Mouse (Mus musculus) heart, adult 2 months (tissue): ENCODE data around the gene Lrp5. TPM values are rescaled to one million over a fixed set of nuclear protein-coding genes. Genes with fewer than 3 reads are reported as not detected.

ENCODE experiments used
- DNase-seq, 2 experiments: peaks; one replicate each; pipeline ENCODE4 v3.0.0; 2021
- H3K27ac ChIP-seq: fragments of 200-600 bp; 2 replicates; pipeline ENCODE4 v1.8.1; 2022
- H3K27me3 ChIP-seq: fragments of 200-500 bp; 2 replicates; pipeline ENCODE4 v1.6.1; 2012; ENCODE audit warnings: mild to moderate bottlenecking, low read length, inconsistent platforms, mixed read lengths; ENCODE audit not compliant: control insufficient read depth, insufficient read depth
- H3K36me3 ChIP-seq: fragments of 200-500 bp; 2 replicates; pipeline ENCODE4 v1.6.1; 2012; ENCODE audit warnings: low read length, inconsistent platforms; ENCODE audit not compliant: control insufficient read depth, insufficient read depth
- H3K4me1 ChIP-seq: fragments of 200-500 bp; 2 replicates; pipeline ENCODE4 v1.6.1; 2011; ENCODE audit warnings: low read length; ENCODE audit not compliant: control insufficient read depth, insufficient read depth
- H3K4me3 ChIP-seq: fragments of 200-600 bp; 2 replicates; pipeline ENCODE4 v1.8.1; 2022
- H3K79me2 ChIP-seq: fragments of 200-500 bp; replicated peaks from 2 replicates; pipeline ENCODE4 v1.6.1; 2012; ENCODE audit warnings: mild to moderate bottlenecking, inconsistent platforms, low read length, moderate library complexity, mixed read lengths; ENCODE audit not compliant: control insufficient read depth, insufficient read depth
- H3K9ac ChIP-seq: fragments of 200-500 bp; 2 replicates; pipeline ENCODE4 v1.6.1; 2012; ENCODE audit warnings: low read depth, mild to moderate bottlenecking, control low read depth, inconsistent platforms, low read length, mixed read lengths
- CTCF ChIP-seq: fragments of 200-600 bp; IDR thresholded peaks from 2 replicates; pipeline ENCODE4 v1.8.1; 2022; ENCODE audit warnings: antibody characterized with exemption, mild to moderate bottlenecking, moderate library complexity
- EP300 ChIP-seq: fragments of 200-500 bp; IDR thresholded peaks from 2 replicates; pipeline ENCODE4 v1.6.1; 2011; ENCODE audit warnings: low read depth, low read length, control low read depth; ENCODE audit not compliant: insufficient read depth
- POLR2A ChIP-seq: fragments of 200-500 bp; IDR thresholded peaks from 2 replicates; pipeline ENCODE4 v1.6.1; 2011; ENCODE audit warnings: mild to moderate bottlenecking, low read depth, low read length, control low read depth; ENCODE audit not compliant: insufficient read depth
- whole genome bisulfite sequencing: fragments of 180-500 bp; shearing (Covaris S2); methylation state at CpG from one replicate; pipeline ENCODE4 v1.1.7; 2018; 5-methylcytosine and 5-hydroxymethylcytosine counted together
- intact Hi-C: fragments of 180-260 bp; cut with DNase I; formaldehyde crosslinking; loops from one replicate; pipeline ENCODE4 v1.15.1; 2025
- polyA plus RNA-seq: library from polyadenylated mRNA; depleted of rRNA; stranded (reverse); fragments of >200 nt; gene quantifications from 2 replicates; pipeline ENCODE4 v1.2.3, GENCODE M21; 2012
- total RNA-seq, 2 experiments: library from RNA; stranded (reverse); gene quantifications; 2 replicates each; pipeline ENCODE4 v1.2.3; 2021

The Lrp5 gene
- total and polyA plus RNA-seq, 3 experiments: 36.3 to 56.5 (median 52.2) TPM

GRCm38 (mm10) chr19:3684957-3685580, 1.3 kb downstream of the Lrp5 start:
- peaks cover 29% of the 10 kb centered on the region for H3K4me1 ChIP-seq

GRCm38 (mm10) chr19:3684414-3684813, 1.9 kb downstream of the Lrp5 start:
- Histone ChIP-seq H3K9ac (no peak overlapping the region), H3K79me2 (peaks cover 8% of the 10 kb centered on the region), H3K27me3 (no peaks in the 10 kb centered on the region), H3K36me3 (peaks cover 2% of the 10 kb centered on the region; the same call in 1 of the 2 replicates), H3K4me3 (peak overlapping the region; percentile 96; the same call in 1 of the 2 replicates), H3K27ac (peak overlapping the region; percentile 91), H3K4me1 (peaks cover 31% of the 10 kb centered on the region)
- intact Hi-C loops: loop anchor here (2.0 kb wide), 1 partner anchor 16 kb away; no protein-coding TSS in a partner anchor
- WGBS: 39% methylated on average over 1 of the region's 1 CpGs
- TF ChIP-seq POLR2A (no peak), EP300 (no peak), CTCF (peak; percentile 16)
- DNase-seq: no peak

More at GRCm38 (mm10) chr19:3684957-3685580, 1.3 kb downstream of the Lrp5 start:
- Histone ChIP-seq H3K4me3 (peak overlapping the region; percentile 96), H3K27me3 (no peaks in the 10 kb centered on the region), H3K36me3 (peaks cover 2% of the 10 kb centered on the region; the same call in 1 of the 2 replicates), H3K27ac (peak overlapping the region; percentile 91), H3K79me2 (peaks cover 5% of the 10 kb centered on the region), H3K9ac (peak overlapping the region; percentile 99)
- DNase-seq: peak in 1 of 2 experiments; percentile 53
- no peak for TF ChIP-seq CTCF
- no peak for TF ChIP-seq EP300
- intact Hi-C loops: loop anchor here (2.0 kb wide), 1 partner anchor 16 kb away; no protein-coding TSS in a partner anchor
- WGBS: 25% methylated on average over 11 of the region's 11 CpGs

GRCm38 (mm10) chr19:3681310-3681934, 4.9 kb downstream of the Lrp5 start:
- H3K9ac ChIP-seq: peak overlapping the region; percentile 7; the same call in 1 of the 2 replicates
- H3K4me3 ChIP-seq: peak overlapping the region; percentile 26; the same call in 1 of the 2 replicates
- 3% methylated on average over 13 of the region's 13 CpGs for WGBS
- peak; percentile 93 to 94 for DNase-seq
- TF ChIP-seq POLR2A (no peak), EP300 (peak; percentile 67)
- peaks cover 13% of the 10 kb centered on the region for H3K79me2 ChIP-seq
- peak overlapping the region; percentile 75 for H3K27ac ChIP-seq
- intact Hi-C loops: no loop called here
- H3K27me3 ChIP-seq: no peaks in the 10 kb centered on the region
- H3K36me3 ChIP-seq: peaks cover 2% of the 10 kb centered on the region; the same call in 1 of the 2 replicates
- H3K4me1 ChIP-seq: peaks cover 25% of the 10 kb centered on the region

GRCm38 (mm10) chr19:3680732-3681131, 5.6 kb downstream of the Lrp5 start:
- peak overlapping the region; percentile 23; the same call in 1 of the 2 replicates for H3K4me3 ChIP-seq
- peaks cover 10% of the 10 kb centered on the region for H3K79me2 ChIP-seq
- TF ChIP-seq EP300 (no peak), CTCF (no peak), POLR2A (no peak)
- peak overlapping the region; percentile 75 for H3K27ac ChIP-seq
- DNase-seq: peak; percentile 57 to 61
- no peak overlapping the region for H3K9ac ChIP-seq
- intact Hi-C loops: no loop called here
- 34% methylated on average over 7 of the region's 7 CpGs for WGBS
- peaks cover 2% of the 10 kb centered on the region; the same call in 1 of the 2 replicates for H3K36me3 ChIP-seq
- peaks cover 25% of the 10 kb centered on the region for H3K4me1 ChIP-seq
- no peaks in the 10 kb centered on the region for H3K27me3 ChIP-seq

GRCm38 (mm10) chr19:3674122-3674855, 12.1 kb downstream of the Lrp5 start:
- Histone ChIP-seq H3K79me2 (peaks cover 13% of the 10 kb centered on the region), H3K9ac (no peak overlapping the region), H3K4me1 (peaks cover 24% of the 10 kb centered on the region), H3K36me3 (no peaks in the 10 kb centered on the region), H3K27ac (peak overlapping the region; percentile 64), H3K4me3 (no peak overlapping the region), H3K27me3 (no peaks in the 10 kb centered on the region)
- 33% methylated on average over 8 of the region's 8 CpGs for WGBS
- TF ChIP-seq EP300: no peak
- intact Hi-C loops: no loop called here
- DNase-seq: peak; percentile 70 to 84

GRCm38 (mm10) chr19:3673149-3673548, 13.2 kb downstream of the Lrp5 start:
- H3K4me1 ChIP-seq: peaks cover 25% of the 10 kb centered on the region
- TF ChIP-seq CTCF (peak; percentile 61), POLR2A (no peak)
- no peak for DNase-seq
- H3K9ac ChIP-seq: no peak overlapping the region
- H3K4me3 ChIP-seq: no peak overlapping the region
- H3K36me3 ChIP-seq: no peaks in the 10 kb centered on the region
- peaks cover 8% of the 10 kb centered on the region for H3K79me2 ChIP-seq
- H3K27me3 ChIP-seq: no peaks in the 10 kb centered on the region
- no peak overlapping the region; the same call in 1 of the 2 replicates for H3K27ac ChIP-seq
- intact Hi-C loops: no loop called here
- WGBS: 93% methylated on average over 2 of the region's 2 CpGs
